Mouse (Mus musculus) 3T3-L1 (cell line): ENCODE measurements around the gene Dnaaf3.

Source experiments
- DNase-seq: peaks from one replicate; pipeline ENCODE4 v3.0.0-alpha.2; 2015; ENCODE audit warnings: low read depth, low spot score

The Dnaaf3 gene

GRCm38 (mm10) chr7:4500892-4501471 is 31.3 kb downstream of the Dnaaf3 start:
- DNase-seq = peak; percentile 44

GRCm38 (mm10) chr7:4499034-4499433 is 33.2 kb downstream of the Dnaaf3 start:
- no peak for DNase-seq

GRCm38 (mm10) chr7:4498251-4498650 is 34.0 kb downstream of the Dnaaf3 start:
- DNase-seq = peak; percentile 6

- DNase-seq = no peak
These were observed 34.9 kb downstream of the Dnaaf3 start for GRCm38 (mm10) chr7:4497271-4497903.

- no peak for DNase-seq
These were observed 35.8 kb downstream of the Dnaaf3 start for GRCm38 (mm10) chr7:4496468-4496867.

GRCm38 (mm10) chr7:4493991-4494390 is 38.3 kb downstream of the Dnaaf3 start:
- no peak for DNase-seq

GRCm38 (mm10) chr7:4492284-4493224 is 39.7 kb downstream of the Dnaaf3 start:
- DNase-seq = no peak

- no peak for DNase-seq
These were observed 40.9 kb downstream of the Dnaaf3 start for GRCm38 (mm10) chr7:4491308-4491707.

- no peak for DNase-seq
These were observed 50.0 kb downstream of the Dnaaf3 start for GRCm38 (mm10) chr7:4482281-4482680.

- DNase-seq = peak; percentile 44
These were observed 52.6 kb downstream of the Dnaaf3 start for GRCm38 (mm10) chr7:4479674-4480073.

- DNase-seq = no peak
These were observed 53.4 kb downstream of the Dnaaf3 start for GRCm38 (mm10) chr7:4478796-4479291.

- DNase-seq = peak; percentile 22
These were observed 54.0 kb downstream of the Dnaaf3 start for GRCm38 (mm10) chr7:4478021-4478795.

GRCm38 (mm10) chr7:4473940-4474339 is 58.3 kb downstream of the Dnaaf3 start:
- no peak for DNase-seq
